Mouse (Mus musculus): ENCODE measurements around the gene Map3k13.
"Not testable (repeated sequence)": the region's sequence is repeated elsewhere in the genome, so short reads cannot be mapped to it uniquely, and the experiment has no call there.

Gene Map3k13

GRCm38 (mm10) chr16:21793875-21794696 is at the start of gene Map3k13:
Map3k13 (plus strand) TSS chr16:21794346.
- DNase-seq (ENCODE audit: low read depth, low spot score), result peak; percentile 89

GRCm38 (mm10) chr16:21758447-21758846 is 35.7 kb upstream of the Map3k13 start:
- no peak for DNase-seq (ENCODE audit: low read depth, low spot score)

- DNase-seq (ENCODE audit: low read depth, low spot score), result no peak
Measured at GRCm38 (mm10) chr16:21768255-21768654, 25.9 kb upstream of the Map3k13 start.

- DNase-seq (ENCODE audit: low read depth, low spot score), result no peak
Measured at GRCm38 (mm10) chr16:21769667-21770066, 24.5 kb upstream of the Map3k13 start.

GRCm38 (mm10) chr16:21774725-21775124 is 19.4 kb upstream of the Map3k13 start:
- DNase-seq (ENCODE audit: low read depth, low spot score), result no peak

- no peak for DNase-seq (ENCODE audit: low read depth, low spot score)
Measured at GRCm38 (mm10) chr16:21778293-21778866, 15.8 kb upstream of the Map3k13 start.

GRCm38 (mm10) chr16:21779149-21779548 is 15.0 kb upstream of the Map3k13 start:
- DNase-seq (ENCODE audit: low read depth, low spot score), result no peak

- DNase-seq (ENCODE audit: low read depth, low spot score), result no peak
Measured at GRCm38 (mm10) chr16:21781277-21781676, 12.9 kb upstream of the Map3k13 start.

- DNase-seq (ENCODE audit: low read depth, low spot score), result no peak
Measured at GRCm38 (mm10) chr16:21781895-21782294, 12.3 kb upstream of the Map3k13 start.

GRCm38 (mm10) chr16:21782807-21783206 is 11.3 kb upstream of the Map3k13 start:
- DNase-seq (ENCODE audit: low read depth, low spot score), result no peak

GRCm38 (mm10) chr16:21785000-21785399 is 9.1 kb upstream of the Map3k13 start:
- DNase-seq (ENCODE audit: low read depth, low spot score), result no peak

GRCm38 (mm10) chr16:21786317-21786716 is 7.8 kb upstream of the Map3k13 start:
- DNase-seq (ENCODE audit: low read depth, low spot score), result no peak

GRCm38 (mm10) chr16:21787516-21788353 is 6.4 kb upstream of the Map3k13 start, which contains the start of gene Ehhadh:
Ehhadh (minus strand) TSS chr16:21787807.
- no peak for DNase-seq (ENCODE audit: low read depth, low spot score)

- DNase-seq (ENCODE audit: low read depth, low spot score), result no peak
Measured at GRCm38 (mm10) chr16:21788581-21788980, 5.6 kb upstream of the Map3k13 start.

- DNase-seq (ENCODE audit: low read depth, low spot score), result no peak
Measured at GRCm38 (mm10) chr16:21789180-21789579, 5.0 kb upstream of the Map3k13 start.

- no peak for DNase-seq (ENCODE audit: low read depth, low spot score)
Measured at GRCm38 (mm10) chr16:21790469-21790868, 3.7 kb upstream of the Map3k13 start.

- no peak for DNase-seq (ENCODE audit: low read depth, low spot score)
Measured at GRCm38 (mm10) chr16:21791779-21792178, 2.4 kb upstream of the Map3k13 start.

- not testable (repeated sequence) for DNase-seq (ENCODE audit: low read depth, low spot score)
Measured at GRCm38 (mm10) chr16:21793080-21793810, 901 bp upstream of the Map3k13 start.

GRCm38 (mm10) chr16:21794697-21795045 is 525 bp downstream of the Map3k13 start:
- DNase-seq (ENCODE audit: low read depth, low spot score), result no peak

GRCm38 (mm10) chr16:21795071-21795470 is 925 bp downstream of the Map3k13 start:
- DNase-seq (ENCODE audit: low read depth, low spot score), result no peak

- no peak for DNase-seq (ENCODE audit: low read depth, low spot score)
Measured at GRCm38 (mm10) chr16:21804258-21804657, 10.1 kb downstream of the Map3k13 start.

- no peak for DNase-seq (ENCODE audit: low read depth, low spot score)
Measured at GRCm38 (mm10) chr16:21806892-21807291, 12.7 kb downstream of the Map3k13 start.
